Mouse (Mus musculus): Measurements from ENCODE around the gene Nhlh2. TPM values are rescaled to one million over a fixed set of nuclear protein-coding genes. Genes with fewer than 3 reads are reported as not detected.

The Nhlh2 gene
- polyA plus RNA-seq, 1 experiment from 2014 or later: not detected

GRCm38 (mm10) chr3:102045071-102045470, 35.2 kb downstream of the Nhlh2 start:
- Histone ChIP-seq H3K27me3 (ENCODE audit: control insufficient read depth, insufficient read depth, low read length) (no peaks in the 10 kb centered on the region), H3K4me3 (ENCODE audit: low read length) (no peak overlapping the region), H3K36me3 (ENCODE audit: control insufficient read depth, insufficient read depth, low read length) (no peaks in the 10 kb centered on the region), H3K9ac (ENCODE audit: low read depth, low read length) (no peak overlapping the region), H3K27ac (ENCODE audit: low read depth, low read length) (no peak overlapping the region), H3K9me3 (ENCODE audit: control insufficient read depth, low read length) (no peaks in the 10 kb centered on the region), H3K4me1 (ENCODE audit: control insufficient read depth, insufficient read depth, low read length) (no peaks in the 10 kb centered on the region), H3K4me2 (replicated peaks; ENCODE audit: low read depth, low read length) (no peak overlapping the region)
- WGBS: 32% methylated on average over 3 of the region's 3 CpGs
- no peak for ATAC-seq (ENCODE audit: low FRiP score, low TSS enrichment)

- 96% methylated on average over 2 of the region's 2 CpGs for WGBS
- ATAC-seq (ENCODE audit: low FRiP score, low TSS enrichment): no peak
Observed at GRCm38 (mm10) chr3:102047532-102047931, 37.7 kb downstream of the Nhlh2 start.

GRCm38 (mm10) chr3:102049207-102050104, 39.6 kb downstream of the Nhlh2 start:
- Histone ChIP-seq H3K4me2 (replicated peaks; ENCODE audit: low read depth, low read length) (no peak overlapping the region), H3K4me3 (ENCODE audit: low read length) (no peak overlapping the region), H3K4me1 (ENCODE audit: control insufficient read depth, insufficient read depth, low read length) (no peaks in the 10 kb centered on the region), H3K27me3 (ENCODE audit: control insufficient read depth, insufficient read depth, low read length) (no peaks in the 10 kb centered on the region), H3K36me3 (ENCODE audit: control insufficient read depth, insufficient read depth, low read length) (no peaks in the 10 kb centered on the region), H3K9me3 (ENCODE audit: control insufficient read depth, low read length) (no peaks in the 10 kb centered on the region), H3K27ac (ENCODE audit: low read depth, low read length) (no peak overlapping the region), H3K9ac (ENCODE audit: low read depth, low read length) (no peak overlapping the region)
- 84% methylated on average over 14 of the region's 14 CpGs for WGBS
- no peak for ATAC-seq (ENCODE audit: low FRiP score, low TSS enrichment)

More at GRCm38 (mm10) chr3:102047532-102047931, 37.7 kb downstream of the Nhlh2 start:
- Histone ChIP-seq H3K4me3 (ENCODE audit: low read length) (no peak overlapping the region), H3K4me2 (replicated peaks; ENCODE audit: low read depth, low read length) (no peak overlapping the region), H3K9me3 (ENCODE audit: control insufficient read depth, low read length) (no peaks in the 10 kb centered on the region), H3K27me3 (ENCODE audit: control insufficient read depth, insufficient read depth, low read length) (no peaks in the 10 kb centered on the region), H3K36me3 (ENCODE audit: control insufficient read depth, insufficient read depth, low read length) (no peaks in the 10 kb centered on the region), H3K9ac (ENCODE audit: low read depth, low read length) (no peak overlapping the region), H3K4me1 (ENCODE audit: control insufficient read depth, insufficient read depth, low read length) (no peaks in the 10 kb centered on the region), H3K27ac (ENCODE audit: low read depth, low read length) (no peak overlapping the region)

GRCm38 (mm10) chr3:102052036-102052435, 42.2 kb downstream of the Nhlh2 start:
- WGBS: 50% methylated on average over 3 of the region's 3 CpGs
- no peak for ATAC-seq (ENCODE audit: low FRiP score, low TSS enrichment)
- Histone ChIP-seq H3K27me3 (ENCODE audit: control insufficient read depth, insufficient read depth, low read length) (no peaks in the 10 kb centered on the region), H3K9me3 (ENCODE audit: control insufficient read depth, low read length) (no peaks in the 10 kb centered on the region), H3K4me1 (ENCODE audit: control insufficient read depth, insufficient read depth, low read length) (no peaks in the 10 kb centered on the region), H3K4me3 (ENCODE audit: low read length) (no peak overlapping the region), H3K4me2 (replicated peaks; ENCODE audit: low read depth, low read length) (no peak overlapping the region), H3K36me3 (ENCODE audit: control insufficient read depth, insufficient read depth, low read length) (no peaks in the 10 kb centered on the region), H3K9ac (ENCODE audit: low read depth, low read length) (no peak overlapping the region), H3K27ac (ENCODE audit: low read depth, low read length) (no peak overlapping the region)

GRCm38 (mm10) chr3:102053293-102053692, 43.4 kb downstream of the Nhlh2 start:
- Histone ChIP-seq H3K27ac (ENCODE audit: low read depth, low read length) (no peak overlapping the region), H3K4me3 (ENCODE audit: low read length) (no peak overlapping the region), H3K9ac (ENCODE audit: low read depth, low read length) (no peak overlapping the region), H3K4me2 (replicated peaks; ENCODE audit: low read depth, low read length) (no peak overlapping the region), H3K4me1 (ENCODE audit: control insufficient read depth, insufficient read depth, low read length) (no peaks in the 10 kb centered on the region), H3K27me3 (ENCODE audit: control insufficient read depth, insufficient read depth, low read length) (no peaks in the 10 kb centered on the region), H3K9me3 (ENCODE audit: control insufficient read depth, low read length) (no peaks in the 10 kb centered on the region), H3K36me3 (ENCODE audit: control insufficient read depth, insufficient read depth, low read length) (no peaks in the 10 kb centered on the region)
- no peak for ATAC-seq (ENCODE audit: low FRiP score, low TSS enrichment)
- WGBS: 60% methylated on average over 8 of the region's 8 CpGs

- no peak for ATAC-seq (ENCODE audit: low FRiP score, low TSS enrichment)
- Histone ChIP-seq H3K36me3 (ENCODE audit: control insufficient read depth, insufficient read depth, low read length) (no peaks in the 10 kb centered on the region), H3K9me3 (ENCODE audit: control insufficient read depth, low read length) (no peaks in the 10 kb centered on the region), H3K27ac (ENCODE audit: low read depth, low read length) (no peak overlapping the region), H3K4me2 (replicated peaks; ENCODE audit: low read depth, low read length) (no peak overlapping the region), H3K9ac (ENCODE audit: low read depth, low read length) (no peak overlapping the region), H3K27me3 (ENCODE audit: control insufficient read depth, insufficient read depth, low read length) (no peaks in the 10 kb centered on the region), H3K4me3 (ENCODE audit: low read length) (no peak overlapping the region), H3K4me1 (ENCODE audit: control insufficient read depth, insufficient read depth, low read length) (no peaks in the 10 kb centered on the region)
- 72% methylated on average over 4 of the region's 4 CpGs for WGBS
Observed at GRCm38 (mm10) chr3:102055878-102056277, 46.0 kb downstream of the Nhlh2 start.

GRCm38 (mm10) chr3:102060065-102060464, 50.2 kb downstream of the Nhlh2 start:
- Histone ChIP-seq H3K27me3 (ENCODE audit: control insufficient read depth, insufficient read depth, low read length) (no peaks in the 10 kb centered on the region), H3K9me3 (ENCODE audit: control insufficient read depth, low read length) (no peaks in the 10 kb centered on the region), H3K4me2 (replicated peaks; ENCODE audit: low read depth, low read length) (no peak overlapping the region), H3K4me1 (ENCODE audit: control insufficient read depth, insufficient read depth, low read length) (no peaks in the 10 kb centered on the region), H3K27ac (ENCODE audit: low read depth, low read length) (no peak overlapping the region), H3K36me3 (ENCODE audit: control insufficient read depth, insufficient read depth, low read length) (no peaks in the 10 kb centered on the region), H3K4me3 (ENCODE audit: low read length) (no peak overlapping the region), H3K9ac (ENCODE audit: low read depth, low read length) (no peak overlapping the region)
- WGBS: 73% methylated on average over 6 of the region's 6 CpGs
- ATAC-seq (ENCODE audit: low FRiP score, low TSS enrichment): no peak

GRCm38 (mm10) chr3:102061923-102062670, 52.2 kb downstream of the Nhlh2 start:
- Histone ChIP-seq H3K9me3 (ENCODE audit: control insufficient read depth, low read length) (no peaks in the 10 kb centered on the region), H3K4me3 (ENCODE audit: low read length) (no peak overlapping the region), H3K4me2 (replicated peaks; ENCODE audit: low read depth, low read length) (no peak overlapping the region), H3K9ac (ENCODE audit: low read depth, low read length) (no peak overlapping the region), H3K36me3 (ENCODE audit: control insufficient read depth, insufficient read depth, low read length) (no peaks in the 10 kb centered on the region), H3K27me3 (ENCODE audit: control insufficient read depth, insufficient read depth, low read length) (no peaks in the 10 kb centered on the region), H3K4me1 (ENCODE audit: control insufficient read depth, insufficient read depth, low read length) (no peaks in the 10 kb centered on the region), H3K27ac (ENCODE audit: low read depth, low read length) (no peak overlapping the region)
- WGBS: 44% methylated on average over 14 of the region's 14 CpGs
- no peak for ATAC-seq (ENCODE audit: low FRiP score, low TSS enrichment)

- Histone ChIP-seq H3K4me2 (replicated peaks; ENCODE audit: low read depth, low read length) (no peak overlapping the region), H3K36me3 (ENCODE audit: control insufficient read depth, insufficient read depth, low read length) (no peaks in the 10 kb centered on the region), H3K9ac (ENCODE audit: low read depth, low read length) (no peak overlapping the region), H3K27me3 (ENCODE audit: control insufficient read depth, insufficient read depth, low read length) (no peaks in the 10 kb centered on the region), H3K27ac (ENCODE audit: low read depth, low read length) (no peak overlapping the region), H3K4me3 (ENCODE audit: low read length) (no peak overlapping the region), H3K9me3 (ENCODE audit: control insufficient read depth, low read length) (no peaks in the 10 kb centered on the region), H3K4me1 (ENCODE audit: control insufficient read depth, insufficient read depth, low read length) (no peaks in the 10 kb centered on the region)
- no peak for ATAC-seq (ENCODE audit: low FRiP score, low TSS enrichment)
- 37% methylated on average over 8 of the region's 8 CpGs for WGBS
Observed at GRCm38 (mm10) chr3:102062671-102063010, 52.8 kb downstream of the Nhlh2 start.
